Mouse (Mus musculus): ENCODE measurements at regions not wholly inside any gene's neighbourhood (a gene's known extent, or its start where the extent isn't known, plus 50 kb on each side); places are given as distances from the start of the nearest gene placed in this dataset.

DNA sequence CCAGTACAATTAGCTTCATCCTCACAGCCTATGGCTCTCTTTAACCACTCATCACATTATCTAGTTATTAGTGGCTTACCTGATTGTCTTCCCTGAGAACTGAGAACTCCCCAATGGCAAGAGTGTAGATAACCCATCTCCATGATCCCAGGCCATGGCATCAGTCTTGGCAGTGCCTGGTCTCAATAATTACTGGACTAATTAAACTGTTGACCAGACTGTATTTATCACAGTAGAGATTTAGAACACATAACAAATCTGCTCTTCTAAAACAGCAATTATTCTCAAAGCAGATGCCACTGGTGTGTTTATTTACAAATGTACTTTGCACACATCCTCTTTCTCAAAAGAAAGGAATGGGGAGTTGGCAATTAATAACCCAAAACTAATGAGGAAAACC lies 219.2 kb downstream of the S1pr1 start:
- ATAC-seq (replicated peaks; ENCODE audit: poor library complexity, severe bottlenecking): no peak

DNA sequence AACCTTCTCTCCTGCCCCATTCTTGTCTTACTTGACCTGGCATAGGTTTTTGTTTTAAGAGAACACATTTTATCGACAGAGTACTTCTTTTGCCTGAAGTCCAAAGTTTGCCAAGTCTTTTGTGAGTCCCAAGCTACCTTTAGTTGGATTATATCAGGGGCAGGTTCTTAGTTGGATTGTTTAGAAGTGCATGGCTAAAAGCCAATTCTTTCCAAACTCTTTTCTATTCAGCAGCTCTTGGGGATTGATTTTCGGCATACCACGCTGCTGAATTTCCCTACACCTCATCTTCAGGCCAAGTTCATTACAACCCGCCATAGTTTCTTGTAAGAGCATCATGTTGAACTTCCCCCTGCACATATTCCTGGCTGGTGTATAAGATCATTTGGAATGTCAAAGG lies 245.9 kb downstream of the S1pr1 start:
- ATAC-seq (replicated peaks; ENCODE audit: poor library complexity, severe bottlenecking): no peak

DNA sequence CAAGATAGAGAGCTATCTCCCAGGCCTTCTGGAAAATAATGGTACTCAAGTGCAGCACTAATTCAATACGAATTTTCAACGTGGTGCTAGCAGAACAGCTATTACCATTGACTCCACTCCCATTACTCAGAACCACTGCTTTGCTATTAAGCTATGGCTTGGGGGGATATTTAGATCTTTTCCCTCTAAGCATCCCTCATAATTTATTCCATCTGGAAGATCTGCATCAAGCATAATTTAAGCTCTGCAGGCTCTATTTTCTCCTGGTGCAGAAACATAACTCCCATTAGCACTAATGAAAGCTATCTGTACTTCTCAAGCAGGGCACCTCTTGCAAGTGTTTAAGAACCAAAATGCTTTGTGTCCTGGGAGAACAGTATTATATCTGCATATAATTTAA lies 247.0 kb downstream of the S1pr1 start:
- ATAC-seq (replicated peaks; ENCODE audit: poor library complexity, severe bottlenecking): no peak

DNA sequence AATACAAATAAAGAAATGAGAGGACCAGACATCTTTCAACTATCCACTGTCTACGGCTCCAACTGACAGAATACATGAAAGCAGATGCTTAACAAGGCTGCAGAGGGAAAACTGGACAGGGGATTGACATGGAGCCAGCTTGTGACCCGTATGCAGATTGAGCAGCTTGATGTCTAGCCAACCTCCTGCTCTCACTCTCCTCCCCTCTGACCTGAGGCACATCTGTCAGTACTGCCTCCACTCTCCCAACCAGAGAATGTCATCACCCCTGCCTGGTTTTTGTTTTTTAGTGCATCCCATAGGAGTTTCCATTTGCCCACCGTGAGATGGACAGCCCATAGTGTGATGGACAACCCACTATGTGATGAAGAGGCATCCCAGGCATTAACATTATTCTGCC lies 252.2 kb downstream of the S1pr1 start:
- no peak for ATAC-seq (replicated peaks; ENCODE audit: poor library complexity, severe bottlenecking)
